Mouse (Mus musculus) cerebellum, postnatal 14 days (tissue): ENCODE data around the gene Gm11562.
A peak's percentile ranks its signal among the peaks of the same experiment; 100 is the strongest.

Experiments used
- DNase-seq, 2 experiments: peaks; one replicate each; pipeline ENCODE4 v3.0.0; 2021; ENCODE audit warnings: mixed read lengths in 2 of 2

Gene Gm11562

DNA sequence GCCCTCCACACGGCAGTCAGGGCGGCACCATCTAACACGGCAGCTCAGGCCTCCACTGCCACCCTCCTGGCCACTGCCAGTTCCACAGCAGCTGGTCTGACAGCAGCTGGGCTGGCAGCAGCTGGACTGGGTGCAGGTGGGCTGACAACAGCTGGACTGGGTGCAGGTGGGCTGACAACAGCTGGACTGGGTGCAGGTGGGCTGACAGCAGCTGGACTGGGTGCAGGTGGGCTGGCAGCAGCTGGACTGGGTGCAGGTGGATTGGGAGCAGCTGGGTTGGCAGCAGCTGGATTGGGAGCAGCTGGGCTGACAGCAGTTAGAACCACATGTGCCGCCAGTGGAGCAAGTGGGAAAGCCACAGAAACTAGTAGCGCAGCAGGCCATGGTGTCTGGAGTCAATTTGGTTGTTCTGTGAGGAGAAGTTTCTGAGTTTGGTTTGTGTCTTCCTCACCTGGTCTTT lies 37.0 kb downstream of the Gm11562 start, which contains the start of gene Krtap1-4:
Gene Krtap1-4 (minus strand): TSS at position 410 of the 460 bp plus-strand sequence.
- no peak for DNase-seq

DNA sequence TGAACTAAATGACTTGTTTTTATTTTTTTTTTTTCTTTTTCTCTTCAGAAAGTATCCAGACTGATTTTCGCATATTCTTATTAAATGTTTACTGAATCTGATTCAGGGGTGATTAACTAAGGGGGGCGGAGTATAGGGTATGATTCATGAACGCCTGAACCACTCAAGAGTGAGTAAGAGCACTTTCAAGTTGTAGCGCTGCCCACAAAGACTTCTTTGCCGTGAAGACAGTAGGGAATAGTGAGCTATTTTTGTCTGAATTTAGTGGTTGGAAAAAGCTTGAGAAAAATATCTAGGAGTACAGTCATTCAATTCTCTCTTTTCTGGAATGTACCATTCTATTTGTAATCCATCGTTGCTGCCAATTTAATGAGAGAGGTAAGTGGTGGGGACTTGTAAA lies 38.7 kb downstream of the Gm11562 start:
- no peak for DNase-seq

DNA sequence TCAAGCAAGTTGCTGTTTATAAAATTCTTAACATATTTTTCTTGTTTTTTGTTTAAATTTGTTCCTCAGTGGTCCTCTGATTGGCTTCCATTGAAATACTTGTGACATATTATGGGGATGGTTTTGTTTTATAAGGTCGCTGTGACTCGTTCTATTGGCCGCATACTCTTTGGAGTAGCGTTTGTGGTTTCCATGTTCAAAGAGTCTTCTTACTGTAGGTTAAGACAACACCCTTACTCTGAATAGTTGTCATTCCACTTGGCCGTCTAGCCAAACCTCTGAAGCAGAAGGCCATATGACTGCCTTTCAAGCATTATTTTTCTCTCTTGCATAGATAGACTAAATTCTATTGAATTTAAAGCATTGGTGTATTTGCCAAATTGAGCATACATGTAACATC lies 39.2 kb downstream of the Gm11562 start:
- DNase-seq, result no peak

DNA sequence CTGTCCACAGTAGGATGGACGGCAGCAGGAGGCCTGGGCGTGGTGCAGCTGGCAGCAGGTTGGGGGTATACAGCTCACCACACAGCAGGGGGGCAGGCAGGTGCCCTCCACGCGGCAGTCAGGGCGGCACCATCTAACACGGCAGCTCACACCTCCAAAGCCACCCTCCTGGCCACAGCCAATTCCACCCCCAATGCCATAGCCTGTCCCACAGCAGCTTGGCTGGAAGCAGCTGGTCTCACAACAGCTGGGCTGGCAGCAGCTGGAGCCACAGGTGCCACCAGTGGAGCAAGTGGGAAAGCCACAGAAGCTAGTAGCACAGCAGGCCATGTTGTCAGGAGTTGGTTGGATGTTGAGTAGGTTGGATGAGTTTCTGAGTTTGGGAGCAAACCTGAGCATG lies 39.6 kb downstream of the Gm11562 start, which contains the start of gene Krtap1-5:
Gene Krtap1-5 (minus strand): TSS at position 381 of the 400 bp plus-strand sequence.
- no peak for DNase-seq

DNA sequence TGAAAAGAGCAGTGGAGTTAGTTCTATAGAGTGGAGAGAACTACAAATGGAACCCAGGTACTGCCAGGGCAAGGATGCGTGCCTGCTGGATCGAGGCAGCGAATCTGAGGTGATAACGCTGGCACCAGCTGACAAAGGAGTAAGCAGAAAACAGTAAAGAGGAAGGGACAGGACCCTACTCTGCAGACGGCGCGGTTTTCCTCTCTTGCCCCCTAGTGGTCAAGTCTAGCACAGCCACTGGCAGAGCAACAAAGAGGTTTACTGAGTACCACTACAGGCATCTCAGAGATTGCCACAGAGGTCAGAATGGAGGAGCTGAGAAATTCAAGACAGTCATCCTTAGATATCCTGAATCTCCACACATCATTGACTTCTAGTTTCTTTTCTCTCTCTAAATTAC lies 46.1 kb downstream of the Gm11562 start:
- peak; percentile 86 to 88 for DNase-seq

DNA sequence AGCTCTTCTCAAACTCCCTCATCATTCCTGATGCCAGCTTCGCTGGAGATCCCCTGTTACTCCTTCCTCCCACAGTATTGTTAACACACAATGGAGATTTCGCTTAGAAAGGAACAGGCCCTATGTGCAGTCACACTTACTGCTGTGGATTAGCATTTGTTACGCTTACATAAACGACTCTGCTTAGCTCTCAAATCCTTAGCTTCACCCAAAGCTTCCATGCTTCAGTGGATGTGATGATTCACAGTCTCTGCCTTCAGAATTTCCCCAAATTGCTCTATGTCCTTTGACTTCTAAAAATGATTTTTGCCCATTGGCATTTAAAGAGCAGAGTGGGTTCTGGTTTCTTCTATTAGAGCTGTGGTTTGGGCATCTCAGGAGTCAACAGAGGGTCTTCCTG lies 47.1 kb downstream of the Gm11562 start:
- DNase-seq, result no peak
